Mouse (Mus musculus) forelimb bud, embryonic 11.5 days (tissue): ENCODE measurements at regions not wholly inside any gene's neighbourhood (a gene's known extent, or its start where the extent isn't known, plus 50 kb on each side); places are given as distances from the start of the nearest gene placed in this dataset.
A peak's percentile ranks its signal among the peaks of the same experiment; 100 is the strongest.

ENCODE experiments used
- DNase-seq: peaks from one replicate; pipeline ENCODE4 v3.0.0-alpha.2; 2012; ENCODE audit warnings: low read depth, low spot score

GRCm38 (mm10) chr10:84183239-84183638 lies 257.2 kb downstream of the Nuak1 start:
- DNase-seq, result no peak

DNA sequence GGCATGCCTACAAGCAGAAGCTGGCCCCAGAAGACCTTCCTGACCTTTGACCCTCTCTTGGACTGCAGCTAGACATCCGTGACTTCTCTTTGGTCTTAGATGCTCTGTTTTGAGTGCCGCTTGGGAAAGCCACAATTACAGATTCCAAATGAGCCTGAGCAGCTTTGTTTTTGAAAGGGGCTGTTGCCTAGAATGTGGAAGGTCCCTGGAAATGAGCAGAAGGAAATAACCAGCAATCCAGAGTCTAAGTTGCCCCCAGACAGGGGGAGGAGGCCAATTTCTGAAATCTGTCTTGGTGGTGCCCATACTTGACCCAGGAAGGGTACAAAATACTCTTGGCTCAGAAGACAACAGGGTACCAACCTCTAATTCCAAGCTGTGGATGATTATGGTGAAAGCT lies 253.9 kb downstream of the Nuak1 start:
- no peak for DNase-seq

DNA sequence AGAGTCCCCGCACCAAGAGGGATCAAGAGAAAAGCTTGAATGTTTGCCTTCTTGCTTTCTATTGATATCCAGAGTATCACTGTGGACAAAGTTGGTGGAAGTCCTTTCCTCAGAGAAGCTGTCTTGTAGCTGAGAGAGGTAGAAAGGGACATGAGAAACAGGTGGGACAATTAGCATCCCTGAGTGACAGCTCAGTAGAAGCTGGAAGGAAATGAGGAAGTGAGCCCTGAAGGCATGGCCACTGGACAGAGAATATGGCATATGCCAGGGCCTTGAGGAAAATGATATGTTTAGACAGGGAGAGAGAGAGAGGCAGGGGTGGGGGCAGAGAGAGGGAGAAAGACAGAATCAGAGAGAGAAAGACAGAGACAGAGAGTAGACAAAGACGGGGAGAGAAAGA lies 241.4 kb downstream of the Nuak1 start:
- no peak for DNase-seq

DNA sequence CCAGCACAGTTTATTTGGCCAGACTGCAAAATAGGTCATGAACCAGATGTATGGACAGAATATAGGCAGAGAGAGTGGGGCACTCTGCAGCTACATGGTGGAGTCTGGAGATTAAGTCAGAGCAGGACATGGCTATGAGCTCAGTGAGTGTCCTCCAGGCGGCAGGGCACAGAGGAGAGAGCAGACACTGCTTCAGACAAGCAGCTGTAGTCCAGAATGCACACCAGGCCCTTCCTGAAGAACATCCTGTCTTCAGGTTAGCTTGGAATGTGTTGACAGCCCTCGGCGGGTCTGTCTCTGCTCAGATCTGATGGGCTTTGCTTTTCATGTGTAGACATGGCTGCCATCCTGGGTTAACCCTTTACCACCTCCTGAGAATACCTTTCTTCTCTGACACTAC lies 238.6 kb downstream of the Nuak1 start:
- peak; percentile 3 for DNase-seq

- DNase-seq, result no peak
These were observed 228.2 kb downstream of the Nuak1 start for GRCm38 (mm10) chr10:84212096-84212785.

DNA sequence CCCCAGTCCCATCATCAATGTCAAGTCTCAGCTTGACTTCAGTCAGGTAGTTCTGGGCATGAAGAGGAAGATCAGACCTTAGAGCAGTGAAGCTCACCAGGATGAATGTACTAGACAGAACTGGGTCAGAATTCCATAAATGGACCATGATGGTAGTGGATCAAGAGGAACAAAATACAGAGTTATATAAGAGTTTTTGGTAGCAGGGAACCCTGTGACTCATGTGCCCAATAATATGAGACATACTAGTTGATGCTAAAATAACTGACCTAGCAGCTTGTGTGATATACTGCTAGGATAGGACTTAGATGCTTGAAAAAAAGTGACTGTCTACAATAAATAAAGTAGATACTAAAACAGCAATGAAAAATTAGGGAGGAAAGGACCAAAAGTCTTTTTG lies 225.6 kb downstream of the Nuak1 start:
- no peak for DNase-seq

- no peak for DNase-seq
These were observed 211.0 kb downstream of the Nuak1 start for GRCm38 (mm10) chr10:84229224-84229921.

DNA sequence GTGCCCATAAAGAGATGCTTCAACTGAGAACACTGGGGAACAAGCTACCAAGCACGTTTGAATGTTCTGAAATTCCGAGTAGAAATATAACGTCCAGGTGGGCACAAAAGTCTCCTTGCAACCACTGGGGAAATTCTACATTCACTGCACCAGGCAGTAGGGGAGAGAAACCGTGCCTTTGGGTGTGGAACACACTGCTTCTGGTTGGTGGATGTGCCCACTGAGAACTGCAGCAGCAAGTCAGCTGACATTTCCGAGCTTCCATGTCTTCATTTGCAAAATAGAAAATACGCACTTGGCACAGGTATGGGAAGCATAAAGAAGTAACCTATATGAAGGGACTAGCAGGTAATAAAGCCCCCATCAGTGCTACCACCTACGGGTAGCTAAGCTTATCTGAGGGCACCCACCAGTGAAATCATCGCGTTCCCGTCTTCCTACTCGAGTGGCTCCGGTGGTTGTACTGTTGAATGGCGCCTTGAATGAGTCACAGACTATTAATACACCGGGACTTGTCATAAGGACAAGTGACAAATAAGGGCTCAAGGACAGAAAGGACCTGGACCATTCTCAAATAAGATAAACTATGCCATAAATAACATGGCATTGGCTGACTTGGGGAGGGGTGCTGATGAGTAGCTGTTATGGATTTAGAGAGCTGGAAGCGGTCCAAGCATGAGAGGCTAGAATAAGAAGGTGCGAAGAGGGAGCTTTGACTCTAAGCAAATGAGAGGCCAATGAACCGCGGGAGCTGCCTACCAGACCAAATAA lies 210.2 kb downstream of the Nuak1 start:
- DNase-seq, result no peak

DNA sequence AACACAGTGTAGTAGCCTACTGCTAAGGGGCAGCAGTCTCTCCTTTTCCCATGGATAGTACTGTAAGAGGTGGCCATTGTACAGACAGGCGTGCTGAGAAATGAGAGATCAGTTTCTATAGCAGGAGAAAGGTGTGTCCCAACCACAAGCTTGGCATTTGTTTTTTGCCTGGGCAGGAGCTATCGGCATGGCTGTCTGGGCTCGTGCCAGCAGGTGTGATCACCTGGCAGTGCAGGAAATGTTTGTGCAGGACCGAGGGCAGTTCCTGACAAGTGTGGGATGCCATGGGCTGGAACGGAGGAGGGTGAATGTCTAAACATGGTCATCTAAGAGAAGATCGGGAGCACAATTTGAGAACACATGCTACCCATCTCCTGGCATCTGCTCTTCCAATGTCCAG lies 205.4 kb downstream of the Nuak1 start:
- no peak for DNase-seq

- DNase-seq, result no peak
These were observed 204.2 kb downstream of the Nuak1 start for GRCm38 (mm10) chr10:84236236-84236635.

DNA sequence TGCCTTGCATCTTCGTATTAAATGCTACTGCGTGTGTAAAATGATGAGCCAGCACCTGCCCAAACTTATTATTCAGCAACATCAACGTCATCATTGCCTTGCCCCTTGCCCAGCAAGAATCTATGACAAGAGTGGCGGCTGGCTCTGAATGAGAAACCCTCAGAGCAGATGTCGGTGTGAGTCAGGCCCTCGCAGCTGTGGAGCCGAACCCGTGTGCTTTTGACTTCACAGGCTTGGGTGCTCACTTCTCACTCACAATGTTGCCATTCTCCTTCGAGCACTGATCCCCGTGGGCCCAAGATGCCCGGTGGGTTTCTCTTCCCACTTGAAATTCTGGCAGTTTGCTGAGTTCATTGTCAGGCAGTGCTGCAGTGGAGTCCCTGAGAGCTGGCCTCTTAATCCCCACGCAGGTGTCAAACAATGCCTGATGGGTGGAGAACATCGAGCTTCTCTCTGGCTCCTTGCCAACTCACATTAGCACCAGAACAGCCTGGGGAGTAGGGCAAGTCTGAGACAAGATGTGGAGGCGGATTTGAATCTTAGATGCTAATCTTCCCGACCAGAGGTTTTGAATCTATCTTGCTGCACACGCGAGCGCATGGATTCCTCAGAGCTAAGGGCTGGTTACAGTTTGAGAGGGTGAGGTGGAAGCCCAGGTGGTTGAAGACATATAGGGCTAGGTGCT lies 202.0 kb downstream of the Nuak1 start:
- DNase-seq, result no peak

DNA sequence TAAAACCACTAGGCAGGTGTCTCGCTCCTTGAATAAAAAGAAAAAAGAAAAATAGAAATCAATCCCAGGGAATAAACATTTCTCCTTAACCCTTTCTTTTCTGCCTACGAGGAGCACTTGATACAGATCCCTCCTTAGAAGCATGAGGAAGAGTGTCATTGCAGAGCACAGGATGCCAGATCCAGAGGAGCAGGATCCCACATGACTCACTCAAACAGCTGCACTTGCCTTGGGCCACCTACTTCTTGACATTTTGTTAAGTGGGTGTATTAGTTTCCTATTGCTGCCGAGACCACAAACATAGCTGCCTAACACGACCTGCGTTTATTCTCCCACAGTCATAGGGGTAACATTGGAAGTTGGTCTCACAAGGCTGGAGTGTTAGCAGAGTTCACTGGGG lies 197.1 kb downstream of the Nuak1 start:
- DNase-seq, result no peak

- DNase-seq, result no peak
These were observed 191.1 kb downstream of the Nuak1 start for GRCm38 (mm10) chr10:84249346-84249745.

DNA sequence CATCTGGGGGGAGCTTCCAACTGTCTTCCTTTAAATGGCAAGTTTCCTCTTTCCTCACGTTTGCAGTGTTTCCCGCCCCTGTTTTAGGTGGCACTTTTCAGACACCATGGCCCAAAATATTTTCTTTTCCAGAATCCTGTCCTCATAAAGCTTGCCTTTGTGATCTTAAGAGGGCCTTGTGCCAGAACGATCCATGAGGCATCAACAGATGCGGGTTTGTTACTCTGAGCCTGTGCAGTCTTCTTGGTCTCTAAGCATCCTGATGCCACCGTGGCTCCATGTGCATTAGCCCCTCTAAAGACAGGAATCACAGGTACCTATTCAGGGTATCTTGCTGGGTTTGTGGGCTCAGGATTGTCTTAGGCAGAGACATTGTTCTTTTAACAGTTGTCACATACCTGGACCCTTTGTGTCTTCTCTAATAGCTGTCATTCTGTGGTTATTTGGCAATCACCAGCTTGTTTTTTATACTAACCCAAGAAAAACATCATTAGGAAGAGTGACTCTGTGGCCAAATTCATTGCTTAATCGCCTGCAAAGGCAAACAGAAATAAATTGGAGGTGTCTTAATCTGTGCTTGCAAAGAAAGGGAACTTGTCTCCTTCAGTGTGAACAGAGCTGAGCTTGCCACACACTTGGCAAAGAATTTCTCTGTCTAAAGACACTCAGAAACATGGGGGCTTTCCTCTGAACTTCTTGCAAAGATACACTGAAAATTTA lies 179.3 kb downstream of the Nuak1 start:
- DNase-seq, result no peak

DNA sequence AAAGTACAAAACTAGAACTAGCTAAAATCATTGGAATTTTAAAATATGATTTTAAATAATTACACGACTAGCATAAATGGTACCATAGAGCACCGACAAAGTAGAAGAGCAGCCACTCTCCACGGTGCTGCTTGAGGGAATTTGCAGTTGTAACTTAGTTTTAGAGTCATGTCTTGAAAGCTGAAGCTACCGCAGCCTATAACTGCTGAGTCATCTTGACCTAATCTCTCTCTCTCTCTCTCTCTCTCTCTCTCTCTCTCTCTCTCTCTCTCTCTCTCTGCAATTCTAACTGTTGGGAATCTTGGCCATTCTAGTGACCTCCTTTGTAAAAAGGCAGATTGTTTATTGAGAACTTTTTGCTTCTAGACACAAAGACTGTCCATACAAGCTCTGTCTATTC lies 177.5 kb downstream of the Nuak1 start:
- DNase-seq, result no peak

- no peak for DNase-seq
These were observed 154.4 kb downstream of the Nuak1 start for GRCm38 (mm10) chr10:84285832-84286506.

DNA sequence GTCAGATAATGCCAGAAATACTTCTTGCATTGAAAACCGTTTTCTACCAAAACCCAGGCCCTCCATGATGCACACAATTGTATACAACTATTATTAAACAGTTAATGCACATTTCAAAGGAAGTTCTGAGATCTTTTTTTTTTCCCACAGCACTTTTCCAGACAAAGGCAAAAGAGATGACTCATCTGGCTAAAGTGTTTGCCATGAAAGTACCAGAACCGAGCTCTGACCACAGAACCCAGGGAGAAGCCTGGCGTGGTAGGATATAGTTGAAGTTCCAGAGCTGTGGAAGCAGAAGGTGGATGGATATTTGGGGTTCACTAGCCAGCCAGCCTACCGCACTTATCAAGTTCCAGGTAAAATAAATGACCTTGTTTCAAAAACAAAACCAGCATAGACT lies 146.0 kb downstream of the Nuak1 start:
- DNase-seq, result no peak

DNA sequence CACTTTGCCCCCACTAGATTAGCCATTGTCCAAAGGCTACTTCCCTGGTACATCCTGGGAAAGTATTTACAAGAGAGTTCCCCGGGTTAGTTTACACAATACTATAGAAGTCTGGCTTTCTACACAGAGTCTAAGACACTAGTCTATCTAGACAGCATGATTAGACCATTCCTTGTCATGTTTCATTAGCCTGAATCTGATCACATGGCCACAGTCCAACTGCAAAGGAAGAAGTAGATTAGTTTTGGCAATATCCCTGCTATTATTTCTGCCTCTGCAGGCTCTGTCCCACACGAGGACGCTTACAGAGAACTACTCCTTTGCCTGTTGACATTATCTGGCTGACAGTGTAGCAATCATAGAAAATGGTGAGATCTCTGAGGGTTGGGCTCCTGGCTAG lies 144.2 kb downstream of the Nuak1 start:
- DNase-seq, result no peak

GRCm38 (mm10) chr10:84301561-84301960 lies 138.8 kb downstream of the Nuak1 start:
- no peak for DNase-seq

GRCm38 (mm10) chr10:84302821-84303520 lies 137.4 kb downstream of the Nuak1 start:
- DNase-seq, result peak; percentile 30
